Mouse (Mus musculus) midbrain, embryonic 11.5 days (tissue): ENCODE data around the gene Cbwd1. TPM values are rescaled to one million over a fixed set of nuclear protein-coding genes. Genes with fewer than 3 reads are reported as not detected.
"Not testable (repeated sequence)": the region's sequence is repeated elsewhere in the genome, so short reads cannot be mapped to it uniquely, and the experiment has no call there.

Experiments used
- ATAC-seq: fragments of 200-750 bp; cut with Nextera tagmentation; 2 replicates; pipeline ENCODE4 v1.8.0; 2017; ENCODE audit warnings: moderate TSS enrichment, moderate library complexity; ENCODE audit not compliant: low FRiP score
- DNase-seq: peaks from one replicate; pipeline ENCODE4 v3.0.0; 2015; ENCODE audit warnings: low spot score; ENCODE audit errors: missing footprints
- H3K27ac ChIP-seq: fragments of 300-500 bp; sonication (generic); 2 replicates; pipeline ENCODE4 v1.5.1; 2014; ENCODE audit warnings: low read depth, low read length
- H3K27me3 ChIP-seq: fragments of 300-500 bp; sonication (generic); 2 replicates; pipeline ENCODE4 v1.6.1; 2014; ENCODE audit warnings: mild to moderate bottlenecking, low read length, moderate library complexity, mixed read lengths; ENCODE audit not compliant: control insufficient read depth, insufficient read depth
- H3K36me3 ChIP-seq: fragments of 300-500 bp; sonication (generic); 2 replicates; pipeline ENCODE4 v1.6.1; 2014; ENCODE audit warnings: mild to moderate bottlenecking, low read length, moderate library complexity, mixed read lengths; ENCODE audit not compliant: control insufficient read depth, insufficient read depth
- H3K4me1 ChIP-seq: fragments of 300-500 bp; sonication (generic); 2 replicates; pipeline ENCODE4 v1.6.1; 2014; ENCODE audit warnings: low read length; ENCODE audit not compliant: control insufficient read depth, insufficient read depth
- H3K4me2 ChIP-seq: fragments of 300-500 bp; sonication (generic); 2 replicates; pipeline ENCODE4 v1.6.1; 2014; ENCODE audit warnings: mild to moderate bottlenecking, moderate library complexity
- H3K4me3 ChIP-seq: fragments of 300-500 bp; sonication (generic); 2 replicates; pipeline ENCODE4 v1.5.1; 2014; ENCODE audit warnings: low read depth, low read length
- H3K9ac ChIP-seq: fragments of 300-500 bp; sonication (generic); 2 replicates; pipeline ENCODE4 v1.6.1; 2014; ENCODE audit warnings: low read length
- H3K9me3 ChIP-seq: fragments of 300-500 bp; sonication (generic); 2 replicates; pipeline ENCODE4 v1.6.1; 2016; ENCODE audit warnings: low read length; ENCODE audit not compliant: control insufficient read depth
- WGBS: fragments of 180-500 bp; shearing (Covaris S2); extraction: QIAGEN DNeasy Blood & Tissue Kit; methylation state at CpG from one replicate; pipeline ENCODE4 v1.1.7; 2014; 5-methylcytosine and 5-hydroxymethylcytosine counted together
- microRNA-seq: library from miRNA; unstranded; fragments of <30 nt; microRNA quantifications from one replicate; pipeline ENCODE4, GENCODE M21; 2017
- polyA plus RNA-seq: library from polyadenylated mRNA; unstranded; fragments of >200 nt; fragmentation: Nextera tagmentation; extraction: Ambion mirVana; gene quantifications from 2 replicates; pipeline ENCODE4 v1.2.1, GENCODE M21; 2014

Cbwd1 gene
- polyA plus RNA-seq, 1 experiment from 2014 or later: 22.9 TPM

DNA sequence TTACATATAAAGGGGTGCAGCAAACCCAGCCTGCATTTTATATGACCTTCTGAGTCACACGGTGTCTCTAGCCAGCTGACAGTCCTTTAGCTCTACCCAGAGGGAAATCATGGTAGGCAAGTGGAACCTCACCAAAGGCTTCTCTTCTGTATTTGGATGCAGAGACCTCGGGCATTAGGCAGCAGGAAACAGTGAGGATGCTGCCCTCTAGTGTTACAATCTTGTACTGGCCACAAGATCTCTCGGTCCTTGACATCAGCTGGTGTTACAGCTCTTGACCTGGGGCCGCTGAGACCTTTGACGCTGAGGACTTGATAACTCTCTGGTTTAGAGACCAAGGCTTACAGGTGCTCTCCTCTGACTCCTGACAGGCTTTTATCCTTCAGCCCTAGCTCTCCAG lies 75.9 kb downstream of the Cbwd1 start:
- H3K9ac ChIP-seq: no peak overlapping the region
- H3K27ac ChIP-seq: no peak overlapping the region
- H3K4me3 ChIP-seq: no peak overlapping the region
- no peak overlapping the region for H3K4me2 ChIP-seq
- H3K36me3 ChIP-seq: no peaks in the 10 kb centered on the region
- H3K27me3 ChIP-seq: peaks cover 2% of the 10 kb centered on the region; the same call in 1 of the 2 replicates
- ATAC-seq (peak; percentile 27; the same call in 1 of the 2 replicates), DNase-seq (peak; percentile 96)
- peaks cover 3% of the 10 kb centered on the region; the same call in 1 of the 2 replicates for H3K4me1 ChIP-seq
- no peaks in the 10 kb centered on the region for H3K9me3 ChIP-seq
- 17% methylated on average over 5 of the region's 5 CpGs for WGBS

- peaks cover 2% of the 10 kb centered on the region; the same call in 1 of the 2 replicates for H3K27me3 ChIP-seq
- no peak overlapping the region for H3K4me2 ChIP-seq
- H3K27ac ChIP-seq: no peak overlapping the region
- 71% methylated on average over 4 of the region's 4 CpGs for WGBS
- H3K4me3 ChIP-seq: no peak overlapping the region
- H3K4me1 ChIP-seq: peaks cover 3% of the 10 kb centered on the region; the same call in 1 of the 2 replicates
- no peaks in the 10 kb centered on the region for H3K36me3 ChIP-seq
- no peak for ATAC-seq
- H3K9me3 ChIP-seq: no peaks in the 10 kb centered on the region; the same call in 1 of the 2 replicates
- H3K9ac ChIP-seq: no peak overlapping the region
- DNase-seq: no peak
Observed at GRCm38 (mm10) chr19:24881237-24881636, 80.2 kb downstream of the Cbwd1 start.

GRCm38 (mm10) chr19:24875129-24875870 lies 86.1 kb downstream of the Cbwd1 start, which contains the start of gene Gm10053:
Gm10053 (plus strand) TSS chr19:24875686.
- WGBS: 89% methylated on average over 23 of the region's 26 CpGs
- H3K4me2 ChIP-seq, H3K36me3 ChIP-seq, H3K27ac ChIP-seq, ATAC-seq, H3K9me3 ChIP-seq, H3K4me1 ChIP-seq, DNase-seq, H3K4me3 ChIP-seq, H3K9ac ChIP-seq, H3K27me3 ChIP-seq: not testable (repeated sequence)

GRCm38 (mm10) chr19:24873873-24874272 lies 87.5 kb downstream of the Cbwd1 start:
- H3K4me3 ChIP-seq: no peak overlapping the region
- H3K4me1 ChIP-seq: no peaks in the 10 kb centered on the region
- no peaks in the 10 kb centered on the region; the same call in 1 of the 2 replicates for H3K9me3 ChIP-seq
- WGBS: 77% methylated on average over 2 of the region's 2 CpGs
- DNase-seq: no peak
- H3K27ac ChIP-seq: no peak overlapping the region
- H3K4me2 ChIP-seq: no peak overlapping the region
- H3K9ac ChIP-seq: no peak overlapping the region
- no peak for ATAC-seq
- no peaks in the 10 kb centered on the region for H3K36me3 ChIP-seq
- no peaks in the 10 kb centered on the region for H3K27me3 ChIP-seq

- no peaks in the 10 kb centered on the region for H3K4me1 ChIP-seq
- H3K27ac ChIP-seq: no peak overlapping the region
- peak; percentile 99 for DNase-seq
- peak overlapping the region; percentile 31; the same call in 1 of the 2 replicates for H3K9ac ChIP-seq
- no peaks in the 10 kb centered on the region for H3K9me3 ChIP-seq
- H3K27me3 ChIP-seq: no peaks in the 10 kb centered on the region
- ATAC-seq: peak; percentile 67
- H3K4me2 ChIP-seq: peak overlapping the region; percentile 35
- 26% methylated on average over 18 of the region's 18 CpGs for WGBS
- H3K4me3 ChIP-seq: peak overlapping the region; percentile 9; the same call in 1 of the 2 replicates
- H3K36me3 ChIP-seq: no peaks in the 10 kb centered on the region
Observed at GRCm38 (mm10) chr19:24871037-24871635, 90.3 kb downstream of the Cbwd1 start.

Small RNAs within 50 kb of the gene (microRNA-seq; reads per million reads assigned to microRNA genes)
- not detected for gene Mir3084-1

Other genes with a start within 250 kb of the Cbwd1 start
- 0.19 and 0.46 TPM in 2 replicates for gene Pgm5, start 99.8 kb downstream of the Cbwd1 start, polyA plus RNA-seq
- 270 and 273 TPM in 2 replicates for gene Gm10053, start 85.9 kb downstream of the Cbwd1 start, polyA plus RNA-seq
- 0.47 and 0.87 TPM in 2 replicates for gene Foxd4, start 60.4 kb downstream of the Cbwd1 start, polyA plus RNA-seq
- gene Dock8, start 37.9 kb upstream of the Cbwd1 start, polyA plus RNA-seq: 0.98 and 1.7 TPM in 2 replicates